Mouse (Mus musculus): Measurements from ENCODE around the gene Tinf2. TPM values are rescaled to one million over a fixed set of nuclear protein-coding genes. Genes with fewer than 3 reads are reported as not detected.
A peak's percentile ranks its signal among the peaks of the same experiment; 100 is the strongest.

Tinf2 gene
- total RNA-seq, 2 experiments from 2014 or later = 15.2 to 16.2 TPM

- DNase-seq (ENCODE audit: low spot score in 2 of 2) = peak; percentile 73 to 79
- H3K27ac ChIP-seq = peak within 1 kb of the TSS; percentile 100
- TF ChIP-seq CTCF (conservative IDR thresholded peaks at IDR 0.05) = no peak
These were observed 38.3 kb downstream of the Tinf2 start, which contains the start of gene Tm9sf1 for GRCm38 (mm10) chr14:55643060-55643907. TSS of gene Tm9sf1 (minus strand) at chr14:55643806.

GRCm38 (mm10) chr14:55642679-55643059 lies 39.0 kb downstream of the Tinf2 start:
- H3K4me3 ChIP-seq = peak overlapping the region; percentile 88

More at GRCm38 (mm10) chr14:55643060-55643907, 38.3 kb downstream of the Tinf2 start, which contains the start of gene Tm9sf1:
- H3K4me3 ChIP-seq = peak within 1 kb of the TSS; percentile 88

GRCm38 (mm10) chr14:55641291-55641690 lies 40.3 kb downstream of the Tinf2 start:
- Histone ChIP-seq H3K4me3 (no peak overlapping the region), H3K27ac (no peak overlapping the region)
- no peak for TF ChIP-seq CTCF (conservative IDR thresholded peaks at IDR 0.05)
- DNase-seq (ENCODE audit: low spot score in 2 of 2) = no peak

More at GRCm38 (mm10) chr14:55642679-55643059, 39.0 kb downstream of the Tinf2 start:
- no peak for DNase-seq (ENCODE audit: low spot score in 2 of 2)
- peak overlapping the region; percentile 100 for H3K27ac ChIP-seq
- TF ChIP-seq CTCF (conservative IDR thresholded peaks at IDR 0.05) = no peak

- Histone ChIP-seq H3K27ac (no peak overlapping the region), H3K4me3 (no peak overlapping the region)
- TF ChIP-seq CTCF (conservative IDR thresholded peaks at IDR 0.05) = no peak
- DNase-seq (ENCODE audit: low spot score in 2 of 2) = no peak
These were observed 40.8 kb downstream of the Tinf2 start for GRCm38 (mm10) chr14:55640816-55641215.

- Histone ChIP-seq H3K4me3 (no peak within 1 kb of the TSS), H3K27ac (no peak within 1 kb of the TSS)
- TF ChIP-seq CTCF (conservative IDR thresholded peaks at IDR 0.05) = no peak
- DNase-seq (ENCODE audit: low spot score in 2 of 2) = no peak
These were observed 43.8 kb downstream of the Tinf2 start, which contains the start of gene Gm49378 for GRCm38 (mm10) chr14:55637795-55638194. TSS of gene Gm49378 (minus strand) at chr14:55637895.

GRCm38 (mm10) chr14:55635523-55636007 lies 46.1 kb downstream of the Tinf2 start, which contains the start of gene Ipo4:
TSS of gene Ipo4 (minus strand) at chr14:55635957.
- peak; percentile 89 to 92 for DNase-seq (ENCODE audit: low spot score in 2 of 2)
- H3K27ac ChIP-seq = peak within 1 kb of the TSS; percentile 88
- no peak for TF ChIP-seq CTCF (conservative IDR thresholded peaks at IDR 0.05)
- H3K4me3 ChIP-seq = peak within 1 kb of the TSS; percentile 80

- peak in 1 of 2 experiments; percentile 35 for DNase-seq (ENCODE audit: low spot score in 2 of 2)
- Histone ChIP-seq H3K4me3 (peak overlapping the region; percentile 80), H3K27ac (peak overlapping the region; percentile 88)
- TF ChIP-seq CTCF (conservative IDR thresholded peaks at IDR 0.05) = no peak; the same call in 1 of the 2 replicates
These were observed 46.6 kb downstream of the Tinf2 start for GRCm38 (mm10) chr14:55634874-55635522.

GRCm38 (mm10) chr14:55629312-55629711 lies 52.3 kb downstream of the Tinf2 start:
- DNase-seq (ENCODE audit: low spot score in 2 of 2) = peak in 1 of 2 experiments; percentile 31
- TF ChIP-seq CTCF (conservative IDR thresholded peaks at IDR 0.05) = peak; percentile 91

GRCm38 (mm10) chr14:55628077-55628827 lies 53.4 kb downstream of the Tinf2 start:
- H3K27ac ChIP-seq = no peak overlapping the region
- H3K4me3 ChIP-seq = no peak overlapping the region
- no peak for TF ChIP-seq CTCF (conservative IDR thresholded peaks at IDR 0.05)
- no peak for DNase-seq (ENCODE audit: low spot score in 2 of 2)

More at GRCm38 (mm10) chr14:55629312-55629711, 52.3 kb downstream of the Tinf2 start:
- no peak overlapping the region for H3K27ac ChIP-seq
- no peak overlapping the region for H3K4me3 ChIP-seq

Other genes starting within 250 kb of the Tinf2 start
- gene Dhrs4, start 203.1 kb downstream of the Tinf2 start, total RNA-seq (2021) = 10 to 100 TPM; 18.6 to 23.7 TPM
- gene Carmil3, start 191.2 kb downstream of the Tinf2 start, total RNA-seq (2021) = 10 to 100 TPM; 57.9 to 64.4 TPM
- gene Cpne6, start 171.4 kb downstream of the Tinf2 start, total RNA-seq (2021) = 100 to 1,000 TPM; 723 to 730 TPM
- 1 to 10 TPM; 2.2 to 3.6 TPM for gene Nrl, start 156.8 kb downstream of the Tinf2 start, total RNA-seq (2021)
- gene Pck2, start 141.6 kb downstream of the Tinf2 start, total RNA-seq (2021) = 10 to 100 TPM; 45.0 to 47.6 TPM
- 10 to 100 TPM; 84.2 to 87.6 TPM for gene Dcaf11, start 121.8 kb downstream of the Tinf2 start, total RNA-seq (2021)
- under 1 TPM in 1 of 2 experiments, not detected in 1; 0.92 TPM for gene A730061H03Rik, start 121.4 kb downstream of the Tinf2 start, total RNA-seq (2021)
- not detected for gene Fitm1, start 106.2 kb downstream of the Tinf2 start, total RNA-seq (2021)
- 10 to 100 TPM; 55.5 to 61.2 TPM for gene Psme1, start 103.7 kb downstream of the Tinf2 start, total RNA-seq (2021)
- gene Emc9, start 96.5 kb downstream of the Tinf2 start, total RNA-seq (2021) = 10 to 100 TPM; 43.5 to 49.7 TPM
- 10 to 100 TPM; 45.2 to 60.4 TPM for gene Psme2, start 90.7 kb downstream of the Tinf2 start, total RNA-seq (2021)
- 10 to 100 TPM; 46.3 to 47.0 TPM for gene Rnf31, start 90.1 kb downstream of the Tinf2 start, total RNA-seq (2021)
- gene Irf9, start 78.2 kb downstream of the Tinf2 start, total RNA-seq (2021) = 10 to 100 TPM; 11.6 to 12.1 TPM
- gene Rec8, start 63.8 kb downstream of the Tinf2 start, total RNA-seq (2021) = 1 to 10 TPM; 1.9 to 2.5 TPM
- 100 to 1,000 TPM; 139 to 142 TPM for gene Ipo4, start 45.9 kb downstream of the Tinf2 start, total RNA-seq (2021)
- 1 to 10 TPM; 2.6 to 6.5 TPM for gene Gm49378, start 43.9 kb downstream of the Tinf2 start, total RNA-seq (2021)
- 10 to 100 TPM; 40.4 to 45.8 TPM for gene Tm9sf1, start 38.0 kb downstream of the Tinf2 start, total RNA-seq (2021)
- 1 to 10 TPM in 1 of 2 experiments, under 1 TPM in 1; 0.96 to 1.6 TPM for gene Tssk4, start 31.6 kb downstream of the Tinf2 start, total RNA-seq (2021)
- 10 to 100 TPM; 51.2 to 55.4 TPM for gene Mdp1, start 21.3 kb downstream of the Tinf2 start, total RNA-seq (2021)
- 10 to 100 TPM; 26.0 to 26.1 TPM for gene Gmpr2, start 9.9 kb downstream of the Tinf2 start, total RNA-seq (2021)
- gene Nedd8, start 9.7 kb downstream of the Tinf2 start, total RNA-seq (2021) = 100 to 1,000 TPM; 301 to 309 TPM
- not detected for gene Tgm1, start 32.1 kb upstream of the Tinf2 start, total RNA-seq (2021)
- gene Rabggta, start 40.4 kb upstream of the Tinf2 start, total RNA-seq (2021) = 10 to 100 TPM; 44.9 to 49.5 TPM
- gene Dhrs1, start 63.9 kb upstream of the Tinf2 start, total RNA-seq (2021) = 10 to 100 TPM; 82.4 to 91.1 TPM
- 10 to 100 TPM; 11.8 to 13.1 TPM for gene Nop9, start 63.9 kb upstream of the Tinf2 start, total RNA-seq (2021)
- gene Cideb, start 76.6 kb upstream of the Tinf2 start, total RNA-seq (2021) = 1 to 10 TPM; 1.4 to 1.6 TPM
- gene Ltb4r2, start 79.6 kb upstream of the Tinf2 start, total RNA-seq (2021) = under 1 TPM in 1 of 2 experiments, not detected in 1; 0.22 TPM
- not detected for gene Ltb4r1, start 84.1 kb upstream of the Tinf2 start, total RNA-seq (2021)
- 1 to 10 TPM; 4.4 to 5.6 TPM for gene Adcy4, start 102.3 kb upstream of the Tinf2 start, total RNA-seq (2021)
- 1 to 10 TPM; 1.2 to 2.9 TPM for gene Ripk3, start 107.0 kb upstream of the Tinf2 start, total RNA-seq (2021)
- gene Nfatc4, start 141.3 kb upstream of the Tinf2 start, total RNA-seq (2021) = 1 to 10 TPM; 2.6 TPM
- gene Nynrin, start 172.2 kb upstream of the Tinf2 start, total RNA-seq (2021) = 1 to 10 TPM; 7.9 to 8.9 TPM
- gene Cbln3, start 202.6 kb upstream of the Tinf2 start, total RNA-seq (2021) = under 1 TPM; 0.32 to 0.54 TPM
- gene Khnyn, start 203.1 kb upstream of the Tinf2 start, total RNA-seq (2021) = 10 to 100 TPM; 13.2 to 14.7 TPM
- 10 to 100 TPM; 63.5 to 78.7 TPM for gene Sdr39u1, start 218.5 kb upstream of the Tinf2 start, total RNA-seq (2021)

Measured in layer of hippocampus, adult 2 months (tissue).